Mouse (Mus musculus) hindbrain, embryonic 10.5 days (tissue): ENCODE measurements around the gene Txnrd2. TPM values are rescaled to one million over a fixed set of nuclear protein-coding genes. Genes with fewer than 3 reads are reported as not detected.

ENCODE experiments used
- DNase-seq: peaks from one replicate; pipeline ENCODE4 v3.0.0-alpha.2; 2017; ENCODE audit warnings: low spot score
- H3K27ac ChIP-seq: fragments of 300-500 bp; sonication (generic); 2 replicates; pipeline ENCODE4 v1.5.1; 2016; ENCODE audit warnings: mild to moderate bottlenecking, moderate library complexity
- H3K27me3 ChIP-seq: fragments of 300-500 bp; sonication (generic); 2 replicates; pipeline ENCODE4 v1.6.1; 2016; ENCODE audit warnings: mild to moderate bottlenecking; ENCODE audit not compliant: poor library complexity, insufficient read depth, severe bottlenecking
- H3K36me3 ChIP-seq: fragments of 300-500 bp; sonication (generic); 2 replicates; pipeline ENCODE4 v1.6.1; 2016; ENCODE audit warnings: mild to moderate bottlenecking, moderate library complexity
- H3K4me1 ChIP-seq: fragments of 300-500 bp; sonication (generic); replicated peaks from 2 replicates; pipeline ENCODE4 v1.6.1; 2016; ENCODE audit warnings: mild to moderate bottlenecking
- H3K4me3 ChIP-seq: fragments of 300-500 bp; sonication (generic); 2 replicates; pipeline ENCODE4 v1.5.1; 2016; ENCODE audit warnings: mild to moderate bottlenecking, moderate library complexity
- H3K9me3 ChIP-seq: fragments of 300-500 bp; sonication (generic); 2 replicates; pipeline ENCODE4 v1.6.1; 2016; ENCODE audit warnings: mild to moderate bottlenecking, moderate library complexity
- WGBS: fragments of 180-500 bp; shearing (Covaris S2); methylation state at CpG from one replicate; pipeline ENCODE4 v1.1.7; 2016; 5-methylcytosine and 5-hydroxymethylcytosine counted together
- polyA plus RNA-seq: library from polyadenylated mRNA; unstranded; fragments of >200 nt; fragmentation: Nextera tagmentation; extraction: Ambion mirVana; gene quantifications from 2 replicates; pipeline ENCODE4 v1.2.1, GENCODE M21; 2016

Gene Txnrd2
- polyA plus RNA-seq, 1 experiment from 2014 or later = 30.5 TPM

GRCm38 (mm10) chr16:18425475-18426214 lies 539 bp upstream of the Txnrd2 start:
- no peak for DNase-seq
- Histone ChIP-seq H3K27ac (peak overlapping the region; percentile 97), H3K27me3 (no peaks in the 10 kb centered on the region), H3K4me3 (peak overlapping the region; percentile 97), H3K36me3 (peaks cover 25% of the 10 kb centered on the region), H3K9me3 (no peaks in the 10 kb centered on the region), H3K4me1 (peaks cover 38% of the 10 kb centered on the region)
- WGBS = 33% methylated on average over 10 of the region's 10 CpGs

- Histone ChIP-seq H3K27ac (peak within 1 kb of the TSS; percentile 97), H3K4me3 (peak within 1 kb of the TSS; percentile 97), H3K36me3 (peaks cover 16% of the 10 kb centered on the region), H3K9me3 (no peaks in the 10 kb centered on the region), H3K4me1 (peaks cover 38% of the 10 kb centered on the region), H3K27me3 (no peaks in the 10 kb centered on the region)
- DNase-seq = no peak
- WGBS = 51% methylated on average over 5 of the region's 5 CpGs
These were observed 657 bp downstream of the Txnrd2 start, which contains the start of gene Comt for GRCm38 (mm10) chr16:18426802-18427280. Comt (minus strand) TSS chr16:18426852.

GRCm38 (mm10) chr16:18428011-18428515 lies 1.9 kb downstream of the Txnrd2 start:
- Histone ChIP-seq H3K27me3 (no peaks in the 10 kb centered on the region), H3K4me1 (peaks cover 38% of the 10 kb centered on the region), H3K27ac (peak overlapping the region; percentile 23; the same call in 1 of the 2 replicates), H3K9me3 (no peaks in the 10 kb centered on the region), H3K36me3 (peaks cover 8% of the 10 kb centered on the region), H3K4me3 (no peak overlapping the region)
- no peak for DNase-seq
- WGBS = 81% methylated on average over 5 of the region's 5 CpGs

GRCm38 (mm10) chr16:18428516-18429042 lies 2.4 kb downstream of the Txnrd2 start:
- H3K4me1 ChIP-seq = peaks cover 38% of the 10 kb centered on the region
- H3K4me3 ChIP-seq = no peak overlapping the region; the same call in 1 of the 2 replicates
- peak overlapping the region; percentile 23; the same call in 1 of the 2 replicates for H3K27ac ChIP-seq
- H3K9me3 ChIP-seq = no peaks in the 10 kb centered on the region
- no peak for DNase-seq
- 90% methylated on average over 7 of the region's 7 CpGs for WGBS
- peaks cover 5% of the 10 kb centered on the region for H3K36me3 ChIP-seq
- no peaks in the 10 kb centered on the region for H3K27me3 ChIP-seq

GRCm38 (mm10) chr16:18429641-18430040 lies 3.5 kb downstream of the Txnrd2 start:
- Histone ChIP-seq H3K4me1 (peaks cover 32% of the 10 kb centered on the region), H3K27ac (no peak overlapping the region), H3K4me3 (no peak overlapping the region)

GRCm38 (mm10) chr16:18430641-18431212 lies 4.5 kb downstream of the Txnrd2 start:
- no peak overlapping the region for H3K27ac ChIP-seq
- H3K4me3 ChIP-seq = no peak overlapping the region
- H3K27me3 ChIP-seq = no peaks in the 10 kb centered on the region
- peaks cover 20% of the 10 kb centered on the region for H3K36me3 ChIP-seq
- peaks cover 22% of the 10 kb centered on the region for H3K4me1 ChIP-seq
- no peak for DNase-seq
- H3K9me3 ChIP-seq = peaks cover 5% of the 10 kb centered on the region; the same call in 1 of the 2 replicates
- WGBS = 78% methylated on average over 8 of the region's 8 CpGs

More at GRCm38 (mm10) chr16:18429641-18430040, 3.5 kb downstream of the Txnrd2 start:
- Histone ChIP-seq H3K36me3 (peaks cover 10% of the 10 kb centered on the region), H3K27me3 (no peaks in the 10 kb centered on the region), H3K9me3 (peaks cover under 1% of the 10 kb centered on the region; the same call in 1 of the 2 replicates)
- WGBS = 93% methylated on average over 8 of the region's 8 CpGs
- DNase-seq = no peak

GRCm38 (mm10) chr16:18433341-18433920 lies 7.2 kb downstream of the Txnrd2 start:
- Histone ChIP-seq H3K9me3 (peaks cover 5% of the 10 kb centered on the region; the same call in 1 of the 2 replicates), H3K36me3 (peaks cover 45% of the 10 kb centered on the region), H3K27me3 (no peaks in the 10 kb centered on the region), H3K4me3 (no peak overlapping the region), H3K27ac (no peak overlapping the region), H3K4me1 (no peaks in the 10 kb centered on the region)
- DNase-seq = no peak
- WGBS = 97% methylated on average over 5 of the region's 5 CpGs

GRCm38 (mm10) chr16:18436128-18436527 lies 9.9 kb downstream of the Txnrd2 start:
- no peaks in the 10 kb centered on the region for H3K27me3 ChIP-seq
- H3K27ac ChIP-seq = no peak overlapping the region
- peaks cover 54% of the 10 kb centered on the region for H3K36me3 ChIP-seq
- whole genome bisulfite sequencing = 95% methylated on average over 6 of the region's 6 CpGs
- peaks cover 5% of the 10 kb centered on the region; the same call in 1 of the 2 replicates for H3K9me3 ChIP-seq
- no peaks in the 10 kb centered on the region for H3K4me1 ChIP-seq
- no peak overlapping the region for H3K4me3 ChIP-seq
- no peak for DNase-seq

GRCm38 (mm10) chr16:18443385-18443841 lies 17.2 kb downstream of the Txnrd2 start:
- Histone ChIP-seq H3K4me3 (no peak overlapping the region), H3K27ac (no peak overlapping the region), H3K4me1 (0 out of 2 replicates have a peak, but pooled peaks cover 1% of the 10 kb centered on the region), H3K27me3 (0 out of 2 replicates have a peak, but pooled peaks cover 8% of the 10 kb centered on the region), H3K36me3 (peaks cover 36% of the 10 kb centered on the region), H3K9me3 (no peaks in the 10 kb centered on the region)
- 25% methylated on average over 8 of the region's 8 CpGs for WGBS
- peak; percentile 93 for DNase-seq

GRCm38 (mm10) chr16:18447243-18447642 lies 21.1 kb downstream of the Txnrd2 start:
- Histone ChIP-seq H3K4me3 (no peak overlapping the region), H3K27me3 (0 out of 2 replicates have a peak, but pooled peaks cover 7% of the 10 kb centered on the region), H3K27ac (peak overlapping the region; percentile 37; the same call in 1 of the 2 replicates), H3K36me3 (peaks cover 25% of the 10 kb centered on the region), H3K4me1 (peaks cover 9% of the 10 kb centered on the region), H3K9me3 (no peaks in the 10 kb centered on the region)
- no peak for DNase-seq

GRCm38 (mm10) chr16:18448104-18448503 lies 21.9 kb downstream of the Txnrd2 start:
- Histone ChIP-seq H3K36me3 (peaks cover 25% of the 10 kb centered on the region), H3K27me3 (0 out of 2 replicates have a peak, but pooled peaks cover 6% of the 10 kb centered on the region), H3K4me1 (peaks cover 15% of the 10 kb centered on the region), H3K4me3 (no peak overlapping the region), H3K27ac (no peak overlapping the region), H3K9me3 (no peaks in the 10 kb centered on the region)
- DNase-seq = no peak
- 72% methylated on average over 6 of the region's 6 CpGs for WGBS

GRCm38 (mm10) chr16:18449005-18449404 lies 22.8 kb downstream of the Txnrd2 start:
- 0 out of 2 replicates have a peak, but pooled peaks cover 6% of the 10 kb centered on the region for H3K27me3 ChIP-seq
- WGBS = 95% methylated on average over 4 of the region's 4 CpGs
- no peak overlapping the region for H3K27ac ChIP-seq
- H3K4me3 ChIP-seq = no peak overlapping the region
- no peak for DNase-seq
- H3K4me1 ChIP-seq = peaks cover 24% of the 10 kb centered on the region
- H3K9me3 ChIP-seq = no peaks in the 10 kb centered on the region
- H3K36me3 ChIP-seq = peaks cover 22% of the 10 kb centered on the region
